Mouse (Mus musculus): ENCODE results near the gene Ap1m2.
"Not testable (repeated sequence)": the region's sequence is repeated elsewhere in the genome, so short reads cannot be mapped to it uniquely, and the experiment has no call there.

Ap1m2 gene

GRCm38 (mm10) chr9:21327569-21327968 is 15.4 kb upstream of the Ap1m2 start:
- no peak for DNase-seq (ENCODE audit: low read depth, low spot score)

GRCm38 (mm10) chr9:21324269-21324668 is 12.1 kb upstream of the Ap1m2 start:
- peak; percentile 40 for DNase-seq (ENCODE audit: low read depth, low spot score)

- not testable (repeated sequence) for DNase-seq (ENCODE audit: low read depth, low spot score)
Measured at GRCm38 (mm10) chr9:21322917-21323297, 10.8 kb upstream of the Ap1m2 start.

GRCm38 (mm10) chr9:21322211-21322916 is 10.2 kb upstream of the Ap1m2 start:
- DNase-seq (ENCODE audit: low read depth, low spot score): peak; percentile 78

- peak; percentile 71 for DNase-seq (ENCODE audit: low read depth, low spot score)
Measured at GRCm38 (mm10) chr9:21321513-21321835, 9.3 kb upstream of the Ap1m2 start.

- DNase-seq (ENCODE audit: low read depth, low spot score): peak; percentile 90
Measured at GRCm38 (mm10) chr9:21320619-21321512, 8.7 kb upstream of the Ap1m2 start, which contains the start of gene Slc44a2. Slc44a2 (plus strand) TSS chr9:21320698.

GRCm38 (mm10) chr9:21320280-21320618 is 8.1 kb upstream of the Ap1m2 start:
- no peak for DNase-seq (ENCODE audit: low read depth, low spot score)

GRCm38 (mm10) chr9:21319503-21319902 is 7.4 kb upstream of the Ap1m2 start:
- peak; percentile 36 for DNase-seq (ENCODE audit: low read depth, low spot score)

- no peak for DNase-seq (ENCODE audit: low read depth, low spot score)
Measured at GRCm38 (mm10) chr9:21318792-21319191, 6.7 kb upstream of the Ap1m2 start.

GRCm38 (mm10) chr9:21316696-21317095 is 4.6 kb upstream of the Ap1m2 start:
- DNase-seq (ENCODE audit: low read depth, low spot score): peak; percentile 62

GRCm38 (mm10) chr9:21315421-21315820 is 3.3 kb upstream of the Ap1m2 start:
- DNase-seq (ENCODE audit: low read depth, low spot score): no peak

GRCm38 (mm10) chr9:21314367-21315140 is 2.4 kb upstream of the Ap1m2 start:
- no peak for DNase-seq (ENCODE audit: low read depth, low spot score)

- peak; percentile 90 for DNase-seq (ENCODE audit: low read depth, low spot score)
Measured at GRCm38 (mm10) chr9:21313394-21313793, 1.3 kb upstream of the Ap1m2 start.

- no peak for DNase-seq (ENCODE audit: low read depth, low spot score)
Measured at GRCm38 (mm10) chr9:21311695-21312094, 442 bp downstream of the Ap1m2 start.

- DNase-seq (ENCODE audit: low read depth, low spot score): peak; percentile 89
Measured at GRCm38 (mm10) chr9:21309150-21309741, 2.9 kb downstream of the Ap1m2 start.

- no peak for DNase-seq (ENCODE audit: low read depth, low spot score)
Measured at GRCm38 (mm10) chr9:21305065-21305464, 7.1 kb downstream of the Ap1m2 start.

GRCm38 (mm10) chr9:21299014-21299413 is 13.1 kb downstream of the Ap1m2 start:
- no peak for DNase-seq (ENCODE audit: low read depth, low spot score)

- no peak for DNase-seq (ENCODE audit: low read depth, low spot score)
Measured at GRCm38 (mm10) chr9:21292271-21292670, 19.9 kb downstream of the Ap1m2 start.

GRCm38 (mm10) chr9:21291868-21292267 is 20.3 kb downstream of the Ap1m2 start:
- peak; percentile 25 for DNase-seq (ENCODE audit: low read depth, low spot score)

- peak; percentile 100 for DNase-seq (ENCODE audit: low read depth, low spot score)
Measured at GRCm38 (mm10) chr9:21291022-21291787, 20.9 kb downstream of the Ap1m2 start, which contains the start of gene Cdkn2d. Cdkn2d (minus strand) TSS chr9:21291407.

GRCm38 (mm10) chr9:21290589-21290988 is 21.5 kb downstream of the Ap1m2 start:
- DNase-seq (ENCODE audit: low read depth, low spot score): no peak

Data from CD4-positive, CD25-positive, alpha-beta regulatory T cell, adult 2 months (primary cell).